Mouse (Mus musculus) intestine, postnatal 0 days (tissue): ENCODE measurements around the gene Gm21992. TPM values are rescaled to one million over a fixed set of nuclear protein-coding genes. Genes with fewer than 3 reads are reported as not detected.
A peak's percentile ranks its signal among the peaks of the same experiment; 100 is the strongest.

Experiments
- ATAC-seq: fragments of 200-750 bp; cut with Nextera tagmentation; 2 replicates; pipeline ENCODE4 v1.8.0; 2017; ENCODE audit warnings: mild to moderate bottlenecking, moderate TSS enrichment, moderate library complexity
- H3K27ac ChIP-seq: fragments of 300-500 bp; sonication (generic); 2 replicates; pipeline ENCODE4 v1.5.1; 2014; ENCODE audit warnings: mild to moderate bottlenecking, low read depth, low read length, moderate library complexity
- H3K27me3 ChIP-seq: fragments of 300-500 bp; sonication (generic); replicated peaks from 2 replicates; pipeline ENCODE4 v1.6.1; 2014; ENCODE audit warnings: low read length, mixed read lengths; ENCODE audit not compliant: control insufficient read depth, insufficient read depth
- H3K36me3 ChIP-seq: fragments of 300-500 bp; sonication (generic); 2 replicates; pipeline ENCODE4 v1.6.1; 2014; ENCODE audit warnings: mild to moderate bottlenecking, moderate library complexity; ENCODE audit not compliant: control insufficient read depth, insufficient read depth
- H3K4me1 ChIP-seq: fragments of 300-500 bp; sonication (generic); replicated peaks from 2 replicates; pipeline ENCODE4 v1.6.1; 2014; ENCODE audit warnings: antibody characterized with exemption, low read length, mixed read lengths; ENCODE audit not compliant: control insufficient read depth, insufficient read depth
- H3K4me2 ChIP-seq: fragments of 300-500 bp; sonication (generic); replicated peaks from 2 replicates; pipeline ENCODE4 v1.6.1; 2014; ENCODE audit warnings: low read depth, mild to moderate bottlenecking, moderate library complexity
- H3K4me3 ChIP-seq: fragments of 300-500 bp; sonication (generic); 2 replicates; pipeline ENCODE4 v1.5.1; 2014; ENCODE audit warnings: low read depth, low read length
- H3K9ac ChIP-seq: fragments of 300-500 bp; sonication (generic); 2 replicates; pipeline ENCODE4 v1.6.1; 2014; ENCODE audit warnings: mild to moderate bottlenecking, low read depth, low read length
- H3K9me3 ChIP-seq: fragments of 300-500 bp; sonication (generic); 2 replicates; pipeline ENCODE4 v1.6.1; 2016; ENCODE audit warnings: mixed run types; ENCODE audit not compliant: control insufficient read depth
- CTCF ChIP-seq: sonication (generic); IDR thresholded peaks from 2 replicates; pipeline ENCODE4 v1.5.1; 2016; ENCODE audit warnings: low read depth, mild to moderate bottlenecking, control low read depth, antibody characterized with exemption, moderate library complexity
- WGBS: fragments of 180-500 bp; shearing (Covaris S2); extraction: QIAGEN DNeasy Blood & Tissue Kit; methylation state at CpG from one replicate; pipeline ENCODE4 v1.1.7; 2014; 5-methylcytosine and 5-hydroxymethylcytosine counted together
- polyA plus RNA-seq: library from polyadenylated mRNA; unstranded; fragments of >200 nt; fragmentation: Nextera tagmentation; extraction: Ambion mirVana; gene quantifications from 2 replicates; pipeline ENCODE4 v1.2.1, GENCODE M21; 2015

Gene Gm21992
- polyA plus RNA-seq, 1 experiment from 2014 or later = 19.5 TPM

- H3K36me3 ChIP-seq = peaks cover 33% of the 10 kb centered on the region
- H3K27me3 ChIP-seq = no peaks in the 10 kb centered on the region
- peak within 1 kb of the TSS; percentile 74 for H3K9ac ChIP-seq
- H3K9me3 ChIP-seq = no peaks in the 10 kb centered on the region
- ATAC-seq = peak; percentile 98
- H3K27ac ChIP-seq = peak within 1 kb of the TSS; percentile 86
- peak within 1 kb of the TSS; percentile 73 for H3K4me3 ChIP-seq
- peak within 1 kb of the TSS; percentile 73 for H3K4me2 ChIP-seq
- 0 out of 2 replicates have a peak, but pooled peaks cover 10% of the 10 kb centered on the region for H3K4me1 ChIP-seq
- WGBS = under 1% methylated on average over 31 of the region's 31 CpGs
- no peak for TF ChIP-seq CTCF
These were observed 17.5 kb downstream of the Gm21992 start, which contains the start of gene Rbm4 for GRCm38 (mm10) chr19:4793831-4794422. Gene Rbm4 (minus strand): TSS chr19:4793901.

- Histone ChIP-seq H3K4me3 (peak overlapping the region; percentile 73), H3K36me3 (peaks cover 30% of the 10 kb centered on the region), H3K4me1 (0 out of 2 replicates have a peak, but pooled peaks cover 10% of the 10 kb centered on the region), H3K27me3 (no peaks in the 10 kb centered on the region), H3K9me3 (no peaks in the 10 kb centered on the region), H3K4me2 (peak overlapping the region; percentile 73), H3K27ac (peak overlapping the region; percentile 86), H3K9ac (peak overlapping the region; percentile 74)
- WGBS = under 1% methylated on average over 16 of the region's 16 CpGs
- ATAC-seq = peak; percentile 56
- no peak for TF ChIP-seq CTCF
These were observed 18.1 kb downstream of the Gm21992 start for GRCm38 (mm10) chr19:4793281-4793830.

GRCm38 (mm10) chr19:4786313-4786712, 25.1 kb downstream of the Gm21992 start:
- Histone ChIP-seq H3K9me3 (no peaks in the 10 kb centered on the region), H3K9ac (no peak overlapping the region), H3K27me3 (no peaks in the 10 kb centered on the region), H3K36me3 (peaks cover 71% of the 10 kb centered on the region), H3K4me2 (no peak overlapping the region), H3K27ac (no peak overlapping the region), H3K4me1 (0 out of 2 replicates have a peak, but pooled peaks cover 4% of the 10 kb centered on the region), H3K4me3 (no peak overlapping the region)
- ATAC-seq = no peak
- TF ChIP-seq CTCF = no peak
- 87% methylated on average over 2 of the region's 2 CpGs for WGBS

GRCm38 (mm10) chr19:4785206-4785605, 26.2 kb downstream of the Gm21992 start:
- TF ChIP-seq CTCF = no peak
- Histone ChIP-seq H3K9me3 (no peaks in the 10 kb centered on the region), H3K4me3 (no peak overlapping the region), H3K9ac (no peak overlapping the region), H3K27me3 (no peaks in the 10 kb centered on the region), H3K36me3 (peaks cover 71% of the 10 kb centered on the region), H3K4me1 (0 out of 2 replicates have a peak, but pooled peaks cover 3% of the 10 kb centered on the region), H3K27ac (no peak overlapping the region), H3K4me2 (no peak overlapping the region)
- no peak for ATAC-seq
- WGBS = 82% methylated on average over 7 of the region's 7 CpGs

GRCm38 (mm10) chr19:4782891-4783290, 28.5 kb downstream of the Gm21992 start:
- Histone ChIP-seq H3K27ac (no peak overlapping the region), H3K27me3 (no peaks in the 10 kb centered on the region), H3K4me3 (no peak overlapping the region), H3K9me3 (no peaks in the 10 kb centered on the region), H3K9ac (no peak overlapping the region), H3K36me3 (peaks cover 67% of the 10 kb centered on the region), H3K4me1 (no peaks in the 10 kb centered on the region), H3K4me2 (no peak overlapping the region)
- TF ChIP-seq CTCF = no peak
- ATAC-seq = no peak
- WGBS = 90% methylated on average over 2 of the region's 2 CpGs

GRCm38 (mm10) chr19:4772785-4773184, 38.6 kb downstream of the Gm21992 start:
- Histone ChIP-seq H3K4me3 (no peak overlapping the region), H3K9ac (no peak overlapping the region), H3K27ac (no peak overlapping the region; the same call in 1 of the 2 replicates), H3K4me1 (no peaks in the 10 kb centered on the region), H3K27me3 (no peaks in the 10 kb centered on the region), H3K9me3 (no peaks in the 10 kb centered on the region), H3K36me3 (peaks cover 44% of the 10 kb centered on the region), H3K4me2 (no peak overlapping the region)
- ATAC-seq = no peak
- WGBS = 51% methylated on average over 3 of the region's 3 CpGs
- TF ChIP-seq CTCF = no peak
